In genomic region chr16:13845031-13845430, GRCm38 (mm10) we compare ENCODE assay signal across 23 mouse cellular contexts. TPM values are rescaled to one million over a fixed set of nuclear protein-coding genes. Genes with fewer than 3 reads are reported as not detected.
DNase-seq lines count a peak whose midpoint lies in the region; ATAC-seq and TF ChIP-seq lines count a peak whose summit lies in the region.
"Had no signal": no experiment of that assay in that cellular context is flagged by ENCODE, and none has a peak within 500 bp of the region (broad histone marks: within the 10 kb centered on the region; RNA-seq: fewer than 3 reads in every experiment).

No protein-coding gene starts in this region.

- peak; percentile 55 for DNase-seq in heart, adult 11 months
- no peak for DNase-seq in heart, adult 2 months
- peak; percentile 35 for DNase-seq in induced T-regulatory cell, adult 2 months (ENCODE audit: low read depth)
- no peak for DNase-seq in ovary, postnatal 10 days (ENCODE audit: low spot score)
- no peak for DNase-seq in thymus, adult 2 months
- no peak for DNase-seq in frontal cortex, adult 2 months (ENCODE audit: extremely low spot score in 1 of 2, low spot score in 1 of 2)
- DNase-seq: adrenal gland, adult 2 months; adrenal gland, postnatal 10 days; adrenal gland, postnatal 25 days; cerebellum, adult 11 months; cerebellum, adult 18-20 months; cerebellum, adult 9-10 months; cerebellum, postnatal 10 days; cerebellum, postnatal 25 days had no signal

- TF ChIP-seq POLR2A in heart, adult 2 months (IDR thresholded peaks at IDR 0.05; ENCODE audit: insufficient read depth, low read depth, low read length) = no peak
- TF ChIP-seq POLR2A in thymus, adult 2 months (IDR thresholded peaks at IDR 0.05; ENCODE audit: control insufficient read depth, extremely low read depth, insufficient read depth, low read length, poor library complexity) = no peak

- H3K79me2 ChIP-seq in heart, adult 2 months (replicated peaks; ENCODE audit: control insufficient read depth, insufficient read depth, low read length) = no peaks in the 10 kb centered on the region

- H3K36me3 ChIP-seq in heart, adult 2 months (ENCODE audit: control insufficient read depth, insufficient read depth, low read length) = peaks cover 2% of the 10 kb centered on the region
- peaks cover 12% of the 10 kb centered on the region for H3K36me3 ChIP-seq in thymus, adult 2 months (ENCODE audit: control insufficient read depth, insufficient read depth, low read length)

- intact Hi-C loops in heart, adult 2 months (cut with DNase I) = no loop called here

- no peak overlapping the region for H3K4me3 ChIP-seq in heart, adult 2 months
- no peak overlapping the region for H3K4me3 ChIP-seq in thymus, adult 2 months (ENCODE audit: control insufficient read depth, insufficient read depth, low read length)
- H3K4me3 ChIP-seq: embryonic facial prominence, embryonic 10.5 days; embryonic facial prominence, embryonic 12.5 days; forebrain, embryonic 10.5 days; forebrain, embryonic 12.5 days had no signal

- H3K4me1 ChIP-seq in heart, adult 2 months (ENCODE audit: control insufficient read depth, insufficient read depth, low read length) = no peaks in the 10 kb centered on the region; the same call in 1 of the 2 replicates
- H3K4me1 ChIP-seq in thymus, adult 2 months (replicated peaks; ENCODE audit: control insufficient read depth, insufficient read depth, low read length) = no peaks in the 10 kb centered on the region
- H3K4me1 ChIP-seq: embryonic facial prominence, embryonic 10.5 days; embryonic facial prominence, embryonic 12.5 days; forebrain, embryonic 10.5 days; forebrain, embryonic 12.5 days had no signal

- WGBS in heart, adult 2 months = 97% methylated on average over 5 of the region's 5 CpGs
- WGBS in thymus, adult 2 months = 83% methylated on average over 5 of the region's 5 CpGs

- TF ChIP-seq CTCF in heart, adult 2 months (IDR thresholded peaks at IDR 0.05) = no peak
- no peak for TF ChIP-seq CTCF in thymus, adult 2 months (IDR thresholded peaks at IDR 0.05; ENCODE audit: borderline replicate concordance, control insufficient read depth, extremely low read depth, insufficient read depth, low read length, poor library complexity)

- H3K27ac ChIP-seq in heart, adult 2 months = no peak overlapping the region
- no peak overlapping the region for H3K27ac ChIP-seq in thymus, adult 2 months (ENCODE audit: control insufficient read depth, insufficient read depth, low read length)
- H3K27ac ChIP-seq: embryonic facial prominence, embryonic 10.5 days; embryonic facial prominence, embryonic 12.5 days; forebrain, embryonic 10.5 days; forebrain, embryonic 12.5 days had no signal

- no peak for TF ChIP-seq EP300 in heart, adult 2 months (IDR thresholded peaks at IDR 0.05; ENCODE audit: insufficient read depth, low read depth, low read length)

- H3K27me3 ChIP-seq in heart, adult 2 months (ENCODE audit: control insufficient read depth, insufficient read depth, low read length) = no peaks in the 10 kb centered on the region
- H3K27me3 ChIP-seq in thymus, adult 2 months (ENCODE audit: control insufficient read depth, insufficient read depth, low read length) = no peaks in the 10 kb centered on the region
- H3K27me3 ChIP-seq: embryonic facial prominence, embryonic 12.5 days; forebrain, embryonic 12.5 days; Patski had no signal

- peak; percentile 29 for ATAC-seq in CD4-positive, CD25-positive, alpha-beta regulatory T cell, adult 4 months
- ATAC-seq in activated CD4-positive, CD25-positive, alpha-beta regulatory T cell, adult 4 months = peak; percentile 33
- ATAC-seq: forebrain, embryonic 14.5 days; forebrain, embryonic 16.5 days; Patski had no signal

- no peak overlapping the region for H3K9ac ChIP-seq in heart, adult 2 months (ENCODE audit: low read depth, low read length)
- H3K9ac ChIP-seq: embryonic facial prominence, embryonic 12.5 days; forebrain, embryonic 12.5 days had no signal

RNA-seq across cellular contexts. Expression of gene Ntan1, which starts 26.4 kb away (rescaled TPM):
- total RNA-seq in heart, adult 2 months (2021) = 10 to 100 TPM; 42.9 to 47.1 TPM
- 40.2 and 46.2 TPM in 2 replicates for polyA plus RNA-seq in heart, adult 2 months (2012; rRNA removed)
- polyA plus RNA-seq in CD4-positive, CD25-positive, alpha-beta regulatory T cell, adult 4 months (2017; shearing (Covaris generic)) = 100 to 1,000 TPM; 129 to 146 TPM
- 100 to 1,000 TPM; 156 to 160 TPM for polyA plus RNA-seq in activated CD4-positive, CD25-positive, alpha-beta regulatory T cell, adult 4 months (2017; shearing (Covaris generic))
- 80.3 and 86.7 TPM in 2 replicates for polyA plus RNA-seq in thymus, adult 2 months (2012; rRNA removed)
- polyA plus RNA-seq in frontal cortex, adult 2 months (2012; rRNA removed) = 97.1 and 115 TPM in 2 replicates

RNA-seq across cellular contexts. Expression of gene Pdxdc1, which starts 57.9 kb away (rescaled TPM):
- total RNA-seq in heart, adult 2 months (2021) = 10 to 100 TPM; 71.3 to 92.7 TPM
- polyA plus RNA-seq in heart, adult 2 months (2012; rRNA removed) = 67.3 and 111 TPM in 2 replicates
- polyA plus RNA-seq in CD4-positive, CD25-positive, alpha-beta regulatory T cell, adult 4 months (2017; shearing (Covaris generic)) = 10 to 100 TPM; 21.0 to 28.2 TPM
- polyA plus RNA-seq in activated CD4-positive, CD25-positive, alpha-beta regulatory T cell, adult 4 months (2017; shearing (Covaris generic)) = 10 to 100 TPM; 18.9 to 20.4 TPM
- 58.0 and 77.2 TPM in 2 replicates for polyA plus RNA-seq in thymus, adult 2 months (2012; rRNA removed)
- 71.9 and 72.0 TPM in 2 replicates for polyA plus RNA-seq in frontal cortex, adult 2 months (2012; rRNA removed)

RNA-seq across cellular contexts. Expression of gene Mpv17l, which starts 57.9 kb away (rescaled TPM):
- total RNA-seq in heart, adult 2 months (2021) = 1 to 10 TPM; 1.1 to 1.4 TPM
- polyA plus RNA-seq in heart, adult 2 months (2012; rRNA removed) = 1.6 and 2.3 TPM in 2 replicates
- under 1 TPM; 0.55 to 0.91 TPM for polyA plus RNA-seq in CD4-positive, CD25-positive, alpha-beta regulatory T cell, adult 4 months (2017; shearing (Covaris generic))
- 1 to 10 TPM in 1 of 2 experiments, under 1 TPM in 1; 0.24 to 1.4 TPM for polyA plus RNA-seq in activated CD4-positive, CD25-positive, alpha-beta regulatory T cell, adult 4 months (2017; shearing (Covaris generic))
- 1.2 and 1.4 TPM in 2 replicates for polyA plus RNA-seq in thymus, adult 2 months (2012; rRNA removed)
- 45.7 TPM in 2 replicates for polyA plus RNA-seq in frontal cortex, adult 2 months (2012; rRNA removed)

Comparison
In these comparisons a context has a peak if more than half of its experiments do, and no peak if none do; other contexts are left out.
1. DNase-seq: peak in heart, adult 11 months (single experiment) and induced T-regulatory cell, adult 2 months (single experiment); none in heart, adult 2 months (0 of 2), ovary, postnatal 10 days (single experiment), thymus, adult 2 months (single experiment) and frontal cortex, adult 2 months (0 of 2).
2. RNA of gene Mpv17l, which starts 57.9 kb away (polyA plus RNA-seq): 45.7 TPM in frontal cortex, adult 2 months; 1.6 to 2.3 TPM in heart, adult 2 months, 1.2 to 1.4 TPM in thymus, adult 2 months, 0.24 to 1.4 TPM in activated CD4-positive, CD25-positive, alpha-beta regulatory T cell, adult 4 months and 0.55 to 0.91 TPM in CD4-positive, CD25-positive, alpha-beta regulatory T cell, adult 4 months; every median in the first group is over 10 times any median in the second.